Mouse (Mus musculus) liver, embryonic 12.5 days (tissue): Measurements from ENCODE around the gene Cutc. TPM values are rescaled to one million over a fixed set of nuclear protein-coding genes. Genes with fewer than 3 reads are reported as not detected.

Experiments used
- ATAC-seq: fragments of 200-750 bp; cut with Nextera tagmentation; 2 replicates; pipeline ENCODE4 v1.8.0; 2017; ENCODE audit warnings: moderate number of reproducible peaks, mild to moderate bottlenecking, moderate library complexity
- H3K27ac ChIP-seq: fragments of 300-500 bp; sonication (generic); 2 replicates; pipeline ENCODE4 v1.5.1; 2016; ENCODE audit warnings: mild to moderate bottlenecking
- H3K27me3 ChIP-seq: fragments of 300-500 bp; sonication (generic); replicated peaks from 2 replicates; pipeline ENCODE4 v1.6.1; 2016; ENCODE audit warnings: mild to moderate bottlenecking, moderate library complexity
- H3K36me3 ChIP-seq: fragments of 300-500 bp; sonication (generic); 2 replicates; pipeline ENCODE4 v1.6.1; 2016; ENCODE audit warnings: mild to moderate bottlenecking, moderate library complexity
- H3K4me1 ChIP-seq: fragments of 300-500 bp; sonication (generic); 2 replicates; pipeline ENCODE4 v1.6.1; 2016
- H3K4me2 ChIP-seq: fragments of 300-500 bp; sonication (generic); 2 replicates; pipeline ENCODE4 v1.6.1; 2016; ENCODE audit warnings: mild to moderate bottlenecking, moderate library complexity
- H3K4me3 ChIP-seq: fragments of 300-500 bp; sonication (generic); 2 replicates; pipeline ENCODE4 v1.5.1; 2016; ENCODE audit warnings: mild to moderate bottlenecking, moderate library complexity
- H3K9ac ChIP-seq: fragments of 300-500 bp; sonication (generic); 2 replicates; pipeline ENCODE4 v1.6.1; 2016; ENCODE audit warnings: mild to moderate bottlenecking, moderate library complexity
- H3K9me3 ChIP-seq: fragments of 300-500 bp; sonication (generic); replicated peaks from 2 replicates; pipeline ENCODE4 v1.6.1; 2016; ENCODE audit warnings: mild to moderate bottlenecking, moderate library complexity
- WGBS: fragments of 180-500 bp; shearing (Covaris S2); methylation state at CpG from one replicate; pipeline ENCODE4 v1.1.7; 2016; ENCODE audit not compliant: insufficient replicate concordance; 5-methylcytosine and 5-hydroxymethylcytosine counted together
- polyA plus RNA-seq: library from polyadenylated mRNA; unstranded; fragments of >200 nt; fragmentation: Nextera tagmentation; extraction: Ambion mirVana; gene quantifications from 2 replicates; pipeline ENCODE4 v1.2.1, GENCODE M21; 2016

Cutc gene
- polyA plus RNA-seq, 1 experiment from 2014 or later = 16.5 TPM

DNA sequence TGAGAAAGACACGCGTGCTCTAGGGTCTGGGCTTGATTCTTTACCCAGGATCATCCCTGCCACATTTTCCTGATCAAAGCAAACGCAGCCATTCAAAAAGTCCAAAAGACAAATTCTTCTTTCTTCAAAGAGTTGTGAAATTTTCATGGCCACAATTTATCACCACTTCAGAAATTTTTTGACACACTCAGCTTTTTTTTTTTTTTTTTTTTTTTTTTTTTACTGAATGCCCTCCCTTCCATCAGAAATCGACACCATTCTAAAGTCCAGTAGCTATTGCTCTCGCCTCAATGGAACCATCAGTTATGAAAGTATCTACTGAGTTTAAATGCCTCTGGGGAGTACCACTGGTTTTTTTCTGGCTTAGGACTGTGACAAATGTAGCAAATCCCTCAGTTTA lies 27.6 kb downstream of the Cutc start:
- Histone ChIP-seq H3K36me3 (no peaks in the 10 kb centered on the region), H3K9ac (no peak overlapping the region), H3K27me3 (no peaks in the 10 kb centered on the region), H3K4me3 (no peak overlapping the region), H3K4me2 (no peak overlapping the region), H3K9me3 (no peaks in the 10 kb centered on the region), H3K4me1 (peaks cover 8% of the 10 kb centered on the region; the same call in 1 of the 2 replicates), H3K27ac (no peak overlapping the region)
- ATAC-seq = no peak
- 51% methylated on average over 5 of the region's 5 CpGs for WGBS

DNA sequence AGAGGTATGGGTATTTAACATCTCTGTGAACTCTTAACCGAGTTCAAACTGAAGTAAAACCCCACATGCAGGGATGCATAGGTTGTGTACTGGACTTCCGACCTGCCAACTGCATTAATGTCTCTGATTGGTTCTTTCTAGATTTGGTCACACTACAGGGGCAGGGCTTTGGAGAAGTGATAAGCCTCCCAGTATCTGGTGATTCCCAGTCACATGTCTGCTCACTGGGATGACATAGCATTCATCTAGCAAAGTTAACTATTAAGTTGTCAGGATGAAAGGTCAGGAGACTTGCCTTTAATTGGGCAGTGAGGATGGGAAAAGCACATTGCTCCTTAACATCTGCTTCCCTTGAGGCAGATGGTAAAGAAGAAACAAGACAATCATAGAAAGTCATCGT lies 29.2 kb downstream of the Cutc start, which contains the start of gene Abcc2:
Gene Abcc2, plus strand, starts transcription at position 213 of the 400 bp plus-strand sequence.
- peak; percentile 65 for ATAC-seq
- peak within 1 kb of the TSS; percentile 32 for H3K4me2 ChIP-seq

DNA sequence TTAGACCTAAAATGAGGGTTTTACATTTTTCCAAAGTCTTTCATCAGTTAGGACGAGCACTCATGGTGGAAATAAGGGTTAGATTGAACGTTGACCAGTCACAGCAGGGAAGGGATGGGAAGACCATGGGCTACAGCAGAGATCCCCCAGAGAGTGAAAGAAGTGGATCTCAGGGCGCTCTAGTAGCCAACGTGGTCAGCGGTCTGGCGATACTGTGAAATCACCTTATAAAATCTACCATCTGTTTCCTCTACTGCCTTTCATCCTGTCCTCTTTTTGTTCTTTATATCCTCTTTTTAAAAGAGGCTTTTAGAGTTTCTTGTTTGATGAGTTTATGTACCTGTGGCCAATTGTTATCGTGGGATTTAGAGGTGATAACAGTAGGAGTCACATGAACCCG lies 32.0 kb downstream of the Cutc start:
- no peaks in the 10 kb centered on the region for H3K36me3 ChIP-seq
- peaks cover 8% of the 10 kb centered on the region; the same call in 1 of the 2 replicates for H3K4me1 ChIP-seq
- no peak overlapping the region for H3K4me3 ChIP-seq
- H3K4me2 ChIP-seq = peak overlapping the region; percentile 32
- H3K27me3 ChIP-seq = no peaks in the 10 kb centered on the region
- no peak overlapping the region for H3K9ac ChIP-seq
- no peaks in the 10 kb centered on the region for H3K9me3 ChIP-seq
- no peak overlapping the region for H3K27ac ChIP-seq
- WGBS = 47% methylated on average over 8 of the region's 8 CpGs
- ATAC-seq = no peak

More for the DNA sequence above, 29.2 kb downstream of the Cutc start, which contains the start of gene Abcc2:
- peaks cover 8% of the 10 kb centered on the region; the same call in 1 of the 2 replicates for H3K4me1 ChIP-seq
- peak within 1 kb of the TSS; percentile 7; the same call in 1 of the 2 replicates for H3K27ac ChIP-seq
- no peak within 1 kb of the TSS; the same call in 1 of the 2 replicates for H3K9ac ChIP-seq
- H3K27me3 ChIP-seq = no peaks in the 10 kb centered on the region
- H3K4me3 ChIP-seq = peak within 1 kb of the TSS; percentile 12
- 53% methylated on average over 3 of the region's 3 CpGs for WGBS
- H3K9me3 ChIP-seq = no peaks in the 10 kb centered on the region
- H3K36me3 ChIP-seq = no peaks in the 10 kb centered on the region

GRCm38 (mm10) chr19:43786249-43787026 lies 33.6 kb downstream of the Cutc start:
- no peak for ATAC-seq
- no peaks in the 10 kb centered on the region for H3K27me3 ChIP-seq
- H3K4me1 ChIP-seq = peaks cover 4% of the 10 kb centered on the region; the same call in 1 of the 2 replicates
- H3K4me3 ChIP-seq = no peak overlapping the region
- H3K36me3 ChIP-seq = no peaks in the 10 kb centered on the region
- no peak overlapping the region for H3K27ac ChIP-seq
- H3K9ac ChIP-seq = no peak overlapping the region
- peak overlapping the region; percentile 32; the same call in 1 of the 2 replicates for H3K4me2 ChIP-seq
- H3K9me3 ChIP-seq = no peaks in the 10 kb centered on the region
- WGBS = 53% methylated on average over 13 of the region's 13 CpGs

DNA sequence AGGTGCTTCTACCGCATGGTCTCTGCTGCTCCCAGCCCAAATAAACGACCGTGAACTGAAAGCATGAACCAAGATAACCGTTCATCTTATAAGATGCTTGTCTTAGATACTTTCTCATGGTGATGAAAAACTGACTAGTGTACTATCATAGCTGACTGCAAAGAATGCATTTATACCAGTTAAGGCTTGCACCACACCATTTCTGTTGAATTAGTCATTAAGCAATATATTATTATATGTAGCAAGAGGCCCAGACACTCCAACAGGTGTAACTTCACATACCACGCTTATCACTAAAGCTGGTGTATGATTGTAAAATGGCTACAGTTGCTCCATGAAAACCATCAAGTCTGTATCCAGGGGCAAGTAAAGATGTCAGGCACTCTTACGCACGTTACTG lies 37.0 kb downstream of the Cutc start:
- Histone ChIP-seq H3K9ac (no peak overlapping the region), H3K9me3 (no peaks in the 10 kb centered on the region), H3K27me3 (no peaks in the 10 kb centered on the region), H3K4me3 (no peak overlapping the region), H3K4me1 (peaks cover 4% of the 10 kb centered on the region; the same call in 1 of the 2 replicates), H3K27ac (no peak overlapping the region), H3K4me2 (no peak overlapping the region), H3K36me3 (no peaks in the 10 kb centered on the region)
- ATAC-seq = no peak
- WGBS = 77% methylated on average over 7 of the region's 7 CpGs

DNA sequence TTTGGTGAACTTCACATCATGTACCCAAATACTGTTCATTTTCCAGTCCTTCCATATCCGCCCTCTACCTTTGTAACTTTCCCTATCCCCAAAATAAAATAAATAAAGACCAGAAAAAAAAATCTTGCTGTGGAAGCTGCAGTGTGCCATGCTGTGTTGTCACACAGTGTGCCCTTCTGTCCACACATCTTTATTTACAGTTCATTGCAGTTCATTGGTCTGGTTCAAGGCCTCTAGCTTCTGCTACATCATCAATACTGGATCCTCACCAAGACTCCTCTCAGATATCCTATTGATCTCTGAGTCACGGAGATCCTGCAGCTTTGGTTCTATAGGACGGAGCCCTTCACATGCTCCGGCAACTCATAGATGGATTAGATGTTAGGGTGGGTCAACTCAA lies 39.7 kb downstream of the Cutc start:
- H3K27ac ChIP-seq = no peak overlapping the region
- no peaks in the 10 kb centered on the region for H3K9me3 ChIP-seq
- H3K36me3 ChIP-seq = no peaks in the 10 kb centered on the region
- WGBS = 68% methylated on average over 4 of the region's 4 CpGs
- no peaks in the 10 kb centered on the region for H3K27me3 ChIP-seq
- H3K4me2 ChIP-seq = no peak overlapping the region
- ATAC-seq = no peak
- no peaks in the 10 kb centered on the region for H3K4me1 ChIP-seq
- no peak overlapping the region for H3K4me3 ChIP-seq
- no peak overlapping the region for H3K9ac ChIP-seq

DNA sequence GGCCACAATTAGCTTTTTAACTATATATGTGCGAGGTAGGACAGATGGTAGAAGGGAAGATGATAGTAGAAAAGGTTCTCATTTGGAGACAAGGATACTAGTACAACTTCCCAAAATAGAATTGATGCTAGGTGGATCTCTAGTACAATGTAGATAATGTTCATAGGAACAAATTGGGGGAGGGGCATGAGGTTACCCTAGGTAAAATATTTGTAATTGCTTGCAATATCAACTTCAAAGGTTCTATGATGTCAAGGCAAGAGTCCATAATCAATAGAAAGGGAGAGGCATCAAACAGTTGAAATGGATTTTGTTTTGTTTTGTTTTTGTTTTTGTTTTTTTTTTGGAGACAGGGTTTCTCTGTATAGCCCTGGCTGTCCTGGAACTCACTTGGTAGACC lies 41.2 kb downstream of the Cutc start:
- Histone ChIP-seq H3K4me3 (no peak overlapping the region), H3K9me3 (no peaks in the 10 kb centered on the region), H3K27me3 (no peaks in the 10 kb centered on the region), H3K27ac (no peak overlapping the region), H3K4me2 (no peak overlapping the region), H3K9ac (no peak overlapping the region), H3K36me3 (no peaks in the 10 kb centered on the region), H3K4me1 (no peaks in the 10 kb centered on the region)
- ATAC-seq = no peak
- WGBS = 69% methylated on average over 1 of the region's 1 CpGs

DNA sequence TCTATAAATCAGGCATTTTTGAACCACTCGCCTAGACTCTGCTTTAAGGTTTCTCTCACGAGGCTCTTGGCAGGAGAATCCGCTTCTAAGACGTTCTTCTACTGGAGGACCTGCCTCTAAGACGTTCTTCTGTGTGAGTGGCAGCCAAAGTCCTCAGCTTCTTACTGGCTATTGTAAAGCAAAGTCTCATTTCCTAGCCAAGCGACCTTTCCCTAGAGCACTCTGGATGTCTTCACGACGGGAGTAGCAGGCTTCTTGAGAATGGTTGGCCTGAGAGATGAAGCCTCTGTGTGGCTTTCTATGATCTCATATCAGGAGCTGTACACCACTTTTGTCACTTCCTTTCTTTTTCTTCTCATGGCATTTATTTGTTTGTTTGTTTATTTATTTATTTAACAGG lies 42.7 kb downstream of the Cutc start:
- no peaks in the 10 kb centered on the region for H3K4me1 ChIP-seq
- no peak overlapping the region for H3K9ac ChIP-seq
- H3K27me3 ChIP-seq = no peaks in the 10 kb centered on the region
- H3K27ac ChIP-seq = no peak overlapping the region
- H3K4me2 ChIP-seq = no peak overlapping the region
- H3K9me3 ChIP-seq = no peaks in the 10 kb centered on the region
- 73% methylated on average over 8 of the region's 8 CpGs for WGBS
- H3K4me3 ChIP-seq = no peak overlapping the region
- ATAC-seq = no peak
- H3K36me3 ChIP-seq = no peaks in the 10 kb centered on the region

DNA sequence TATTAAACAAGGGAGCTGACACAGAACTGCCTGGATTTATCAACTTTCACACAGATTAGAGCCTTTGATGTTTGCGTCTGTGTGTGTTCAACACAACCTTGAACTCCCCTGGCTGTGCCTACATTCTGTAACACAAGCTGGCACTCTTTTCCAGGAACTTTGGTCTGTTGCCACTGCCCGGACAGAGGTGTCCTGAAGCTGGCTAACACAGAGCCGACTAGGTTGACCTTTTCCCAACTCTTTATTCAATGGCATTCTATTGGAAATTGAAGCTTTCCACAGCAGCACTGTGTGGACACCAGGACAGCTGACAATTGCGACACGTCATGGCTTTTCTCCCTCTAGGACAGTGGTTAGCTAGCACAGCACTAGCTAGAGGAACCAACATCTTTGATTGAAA lies 44.4 kb downstream of the Cutc start:
- 54% methylated on average over 5 of the region's 5 CpGs for WGBS
- no peak overlapping the region for H3K27ac ChIP-seq
- H3K4me2 ChIP-seq = no peak overlapping the region
- no peaks in the 10 kb centered on the region for H3K9me3 ChIP-seq
- no peaks in the 10 kb centered on the region for H3K27me3 ChIP-seq
- H3K4me1 ChIP-seq = no peaks in the 10 kb centered on the region
- no peak overlapping the region for H3K9ac ChIP-seq
- ATAC-seq = peak; percentile 57; the same call in 1 of the 2 replicates
- H3K4me3 ChIP-seq = no peak overlapping the region
- H3K36me3 ChIP-seq = no peaks in the 10 kb centered on the region

DNA sequence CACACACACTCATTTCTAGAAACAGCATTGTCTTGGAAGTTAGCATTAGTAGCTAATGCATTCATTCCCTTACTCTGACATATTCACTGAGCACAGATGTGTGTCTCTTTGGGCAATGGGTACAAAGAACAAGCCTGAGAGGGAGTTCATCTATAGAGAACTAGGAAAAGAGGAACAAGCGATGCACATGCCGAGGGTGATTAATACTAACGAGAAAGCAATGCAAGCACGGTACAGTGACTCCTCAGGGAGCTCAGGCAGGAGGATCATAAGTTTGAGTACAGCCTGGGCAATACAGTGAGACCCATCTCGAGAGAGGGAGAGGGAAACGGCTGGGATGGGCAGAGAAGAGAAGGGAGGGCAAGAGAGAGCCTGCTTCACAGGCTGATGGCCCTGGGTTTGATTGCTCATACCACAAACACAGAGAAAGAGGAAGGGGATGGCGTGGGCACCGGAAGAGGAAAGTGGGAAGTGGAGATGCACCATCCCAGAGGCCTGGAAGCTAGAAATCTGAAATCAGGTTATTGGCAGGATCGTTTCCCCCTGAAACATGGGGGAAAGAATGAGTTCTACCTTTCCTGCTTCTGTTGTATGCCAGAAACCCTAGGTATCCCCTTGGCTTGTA lies 48.7 kb downstream of the Cutc start:
- WGBS = 26% methylated on average over 9 of the region's 9 CpGs
- no peaks in the 10 kb centered on the region for H3K9me3 ChIP-seq
- no peak overlapping the region for H3K27ac ChIP-seq
- ATAC-seq = no peak
- H3K27me3 ChIP-seq = no peaks in the 10 kb centered on the region
- no peak overlapping the region for H3K4me2 ChIP-seq
- no peaks in the 10 kb centered on the region for H3K36me3 ChIP-seq
- H3K9ac ChIP-seq = no peak overlapping the region
- H3K4me1 ChIP-seq = no peaks in the 10 kb centered on the region
- H3K4me3 ChIP-seq = no peak overlapping the region

- Histone ChIP-seq H3K27ac (no peak overlapping the region), H3K9ac (no peak overlapping the region), H3K9me3 (no peaks in the 10 kb centered on the region), H3K36me3 (no peaks in the 10 kb centered on the region), H3K4me1 (no peaks in the 10 kb centered on the region), H3K4me2 (no peak overlapping the region), H3K4me3 (no peak overlapping the region), H3K27me3 (no peaks in the 10 kb centered on the region)
- ATAC-seq = no peak
- WGBS = 71% methylated on average over 10 of the region's 10 CpGs
These were observed 51.1 kb downstream of the Cutc start for GRCm38 (mm10) chr19:43803866-43804265.

- ATAC-seq = no peak
- no peak overlapping the region for H3K4me2 ChIP-seq
- no peaks in the 10 kb centered on the region for H3K4me1 ChIP-seq
- 44% methylated on average over 4 of the region's 4 CpGs for WGBS
- no peak overlapping the region for H3K27ac ChIP-seq
- no peaks in the 10 kb centered on the region for H3K27me3 ChIP-seq
- H3K4me3 ChIP-seq = no peak overlapping the region
- H3K9ac ChIP-seq = no peak overlapping the region
- no peaks in the 10 kb centered on the region for H3K36me3 ChIP-seq
- H3K9me3 ChIP-seq = no peaks in the 10 kb centered on the region
These were observed 56.5 kb downstream of the Cutc start for GRCm38 (mm10) chr19:43809331-43809730.
